Mouse (Mus musculus): ENCODE data around the gene Xcr1. TPM values are rescaled to one million over a fixed set of nuclear protein-coding genes. Genes with fewer than 3 reads are reported as not detected.

The Xcr1 gene
- total RNA-seq, 2 experiments from 2014 or later, result not detected

- no peak overlapping the region for H3K27ac ChIP-seq
- DNase-seq (ENCODE audit: low spot score in 2 of 2), result no peak
- no peak overlapping the region for H3K4me3 ChIP-seq
- TF ChIP-seq CTCF (conservative IDR thresholded peaks at IDR 0.05), result no peak
Measured at GRCm38 (mm10) chr9:123805241-123805640, 56.6 kb downstream of the Xcr1 start.

- Histone ChIP-seq H3K4me3 (no peak overlapping the region), H3K27ac (no peak overlapping the region)
- DNase-seq (ENCODE audit: low spot score in 2 of 2), result no peak
- TF ChIP-seq CTCF (conservative IDR thresholded peaks at IDR 0.05), result peak; percentile 19; the same call in 1 of the 2 replicates
Measured at GRCm38 (mm10) chr9:123802896-123803295, 58.9 kb downstream of the Xcr1 start.

DNA sequence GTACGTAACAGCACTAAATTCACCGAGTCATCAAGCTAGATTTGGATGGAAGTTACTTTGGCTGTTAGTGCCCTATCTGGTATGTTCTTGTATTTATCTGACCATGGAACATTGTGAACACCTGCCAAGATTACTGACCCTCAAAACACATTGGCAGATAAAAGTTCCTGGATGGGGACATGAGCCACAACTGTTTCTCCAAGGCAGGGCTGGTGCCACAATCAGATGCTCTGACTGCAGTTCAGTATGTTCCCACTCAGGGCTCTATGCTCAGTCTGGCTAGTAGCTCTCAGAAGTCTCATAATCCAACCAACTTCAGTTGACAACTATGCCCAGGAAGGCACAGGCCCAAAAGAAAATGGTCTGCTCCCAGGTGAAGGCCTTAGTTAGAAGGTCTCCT is 59.4 kb downstream of the Xcr1 start:
- no peak for TF ChIP-seq CTCF (conservative IDR thresholded peaks at IDR 0.05)
- H3K27ac ChIP-seq, result no peak overlapping the region
- DNase-seq (ENCODE audit: low spot score in 2 of 2), result no peak
- no peak overlapping the region for H3K4me3 ChIP-seq

Other genes starting within 250 kb of the Xcr1 start
- gene Slc6a20b, start 229.5 kb downstream of the Xcr1 start, total RNA-seq (2021), result under 1 TPM; 0.22 to 0.51 TPM
- gene Ccr9, start 183.6 kb downstream of the Xcr1 start, total RNA-seq (2021), result under 1 TPM in 1 of 2 experiments, not detected in 1; 0.15 TPM
- 10 to 100 TPM; 11.5 to 15.7 TPM for gene Slc6a20a, start 183.1 kb downstream of the Xcr1 start, total RNA-seq (2021)
- 10 to 100 TPM; 62.4 to 69.3 TPM for gene Lztfl1, start 144.3 kb downstream of the Xcr1 start, total RNA-seq (2021)
- gene Cxcr6, start 55.6 kb downstream of the Xcr1 start, total RNA-seq (2021), result not detected
- gene Fyco1, start 10.1 kb downstream of the Xcr1 start, total RNA-seq (2021), result 10 to 100 TPM; 44.7 to 49.6 TPM
- under 1 TPM in 1 of 2 experiments, not detected in 1; 0.46 TPM for gene Ccr1, start 106.7 kb upstream of the Xcr1 start, total RNA-seq (2021)
- gene Ccr1l1, start 116.4 kb upstream of the Xcr1 start, total RNA-seq (2021), result not detected
- gene Ccr3, start 159.9 kb upstream of the Xcr1 start, total RNA-seq (2021), result not detected
- gene Ccr2, start 239.9 kb upstream of the Xcr1 start, total RNA-seq (2021), result under 1 TPM in 1 of 2 experiments, not detected in 1; 0.23 TPM

Measured in layer of hippocampus, adult 2 months (tissue).